Mouse (Mus musculus) cerebellum, postnatal 4 days (tissue): ENCODE measurements around the gene Vamp5.

Experiments used
- DNase-seq, 2 experiments: peaks; one replicate each; pipeline ENCODE4 v3.0.0; 2022; ENCODE audit warnings: low spot score in 2 of 2, mixed read lengths in 1 of 2

The Vamp5 gene

DNA sequence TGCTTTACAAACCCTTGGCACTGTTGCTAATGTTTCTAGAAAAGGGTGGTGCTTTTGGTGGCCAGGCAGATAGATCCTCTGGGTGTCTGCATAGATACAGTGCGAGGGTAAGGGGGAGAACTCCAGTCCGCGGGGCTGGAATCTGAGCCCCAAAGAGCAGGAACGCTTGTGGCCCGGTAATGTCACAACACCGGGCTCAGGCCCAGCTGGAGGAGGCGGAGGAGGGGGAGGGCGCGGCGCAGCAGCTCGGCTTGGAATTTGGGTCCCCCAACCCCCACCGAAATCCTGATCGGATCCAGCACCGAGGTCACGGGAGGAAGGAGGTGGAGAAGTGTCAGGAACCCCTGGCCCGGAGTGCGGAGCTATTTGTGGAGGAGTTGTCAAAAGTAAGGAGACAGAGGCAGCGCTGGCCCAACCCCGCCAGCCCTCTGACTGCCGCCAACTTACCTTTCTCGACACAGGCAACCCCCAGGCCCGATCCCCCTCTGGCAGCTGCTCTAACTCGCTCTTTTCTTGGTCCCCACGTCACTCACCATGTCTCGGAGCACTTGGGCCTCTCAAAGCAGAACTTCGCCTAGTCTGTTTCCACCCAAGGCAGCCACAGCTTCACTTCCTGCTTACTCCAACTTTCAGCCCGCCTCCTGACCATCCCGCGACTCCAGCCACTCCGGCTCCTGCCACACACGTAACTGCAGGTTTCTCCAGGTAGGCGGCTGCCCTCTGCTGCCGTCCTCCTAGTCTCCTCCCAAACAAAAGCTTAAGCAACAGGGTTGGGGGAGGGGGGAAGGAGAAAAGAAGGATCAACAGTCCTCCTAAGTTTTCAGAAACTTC is 9.9 kb upstream of the Vamp5 start, which contains the start of gene Vamp8:
TSS of gene Vamp8 (minus strand) at position 763 of the 831 bp plus-strand sequence.
- DNase-seq = peak in 1 of 2 experiments; percentile 22

- DNase-seq = no peak
Observed at GRCm38 (mm10) chr6:72389471-72389940, 9.2 kb upstream of the Vamp5 start.

GRCm38 (mm10) chr6:72388791-72389329 is 8.6 kb upstream of the Vamp5 start:
- DNase-seq = no peak

- no peak for DNase-seq
Observed at GRCm38 (mm10) chr6:72388266-72388665, 8.0 kb upstream of the Vamp5 start.

- no peak for DNase-seq
Observed at GRCm38 (mm10) chr6:72387816-72388215, 7.5 kb upstream of the Vamp5 start.

DNA sequence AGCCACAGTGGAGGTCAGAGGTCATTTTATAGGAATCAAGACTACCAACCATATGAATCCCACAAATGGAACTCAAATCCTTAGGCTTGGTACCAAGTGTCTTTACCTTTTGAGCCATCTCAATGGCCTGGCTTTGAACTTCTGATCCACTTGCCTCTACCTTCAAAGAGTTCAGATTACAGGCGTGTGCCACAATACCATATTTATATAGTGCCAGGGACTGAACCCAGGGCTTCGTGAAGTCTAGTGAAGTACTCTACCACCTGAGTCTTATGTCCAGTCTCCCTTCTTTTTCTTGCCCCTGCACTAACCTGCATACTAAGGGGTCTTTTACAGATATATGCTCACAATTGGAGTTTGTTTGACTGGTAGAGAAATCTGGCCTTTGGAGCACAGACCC is 6.3 kb upstream of the Vamp5 start:
- no peak for DNase-seq

DNA sequence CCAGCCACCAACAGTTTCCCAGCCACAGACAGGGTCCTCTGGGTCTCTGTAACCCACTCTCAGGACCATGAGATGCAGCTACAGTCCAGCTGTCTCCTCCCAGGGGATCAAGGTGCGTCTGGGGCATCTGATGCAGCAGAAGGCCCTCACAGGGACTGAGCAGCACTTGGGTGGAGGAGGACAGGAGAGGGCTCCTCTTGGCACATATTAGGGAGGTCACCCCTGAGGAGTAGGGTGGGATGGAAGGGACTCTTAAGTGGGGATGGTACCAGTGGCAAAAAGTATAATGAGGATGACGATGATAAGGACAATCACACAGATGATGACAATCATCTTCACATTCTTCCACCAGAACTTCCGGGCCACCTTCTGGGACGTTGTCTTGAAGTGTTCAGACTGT is 5.0 kb upstream of the Vamp5 start:
- no peak for DNase-seq

- no peak for DNase-seq
Observed at GRCm38 (mm10) chr6:72383952-72384351, 3.7 kb upstream of the Vamp5 start.

- DNase-seq = no peak
Observed at GRCm38 (mm10) chr6:72383142-72383820, 3.0 kb upstream of the Vamp5 start.

- DNase-seq = no peak
Observed at GRCm38 (mm10) chr6:72382494-72382893, 2.2 kb upstream of the Vamp5 start.

DNA sequence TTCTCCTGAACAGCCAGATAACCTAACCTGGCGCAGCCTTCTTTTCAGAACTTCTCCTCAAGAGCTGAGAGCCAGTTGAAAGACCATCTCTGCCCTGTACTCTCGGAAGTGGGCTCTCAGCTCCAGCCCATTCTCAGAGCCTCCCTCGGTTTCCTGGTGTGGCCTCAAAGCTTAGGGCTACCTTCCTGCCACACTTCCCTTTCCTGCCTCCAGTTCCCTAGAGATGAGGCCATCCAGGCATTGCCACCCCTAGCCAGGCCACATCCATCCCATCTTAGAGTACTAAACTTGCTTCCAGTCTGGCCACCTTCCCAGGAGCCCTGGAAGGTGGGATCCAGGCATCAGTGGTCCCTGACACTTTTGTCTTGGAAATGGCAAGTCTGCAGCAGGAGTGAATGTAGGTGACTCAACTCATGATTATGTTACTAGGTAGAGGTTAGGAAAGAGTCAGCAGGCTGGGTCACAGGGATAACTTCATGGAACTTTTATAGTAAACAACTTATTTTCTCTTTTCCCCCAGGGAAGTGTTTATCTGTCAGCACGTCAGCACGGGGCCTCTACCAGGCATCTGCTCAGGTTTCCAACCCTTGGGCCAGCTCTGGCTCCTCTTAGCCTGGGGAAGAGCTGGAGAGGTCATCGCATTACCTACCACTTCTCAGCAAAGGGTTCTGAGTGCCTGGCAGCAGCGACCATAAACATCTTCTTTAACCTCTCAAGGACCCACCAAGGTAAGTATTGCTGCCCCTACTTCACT is 714 bp downstream of the Vamp5 start:
- DNase-seq = no peak

DNA sequence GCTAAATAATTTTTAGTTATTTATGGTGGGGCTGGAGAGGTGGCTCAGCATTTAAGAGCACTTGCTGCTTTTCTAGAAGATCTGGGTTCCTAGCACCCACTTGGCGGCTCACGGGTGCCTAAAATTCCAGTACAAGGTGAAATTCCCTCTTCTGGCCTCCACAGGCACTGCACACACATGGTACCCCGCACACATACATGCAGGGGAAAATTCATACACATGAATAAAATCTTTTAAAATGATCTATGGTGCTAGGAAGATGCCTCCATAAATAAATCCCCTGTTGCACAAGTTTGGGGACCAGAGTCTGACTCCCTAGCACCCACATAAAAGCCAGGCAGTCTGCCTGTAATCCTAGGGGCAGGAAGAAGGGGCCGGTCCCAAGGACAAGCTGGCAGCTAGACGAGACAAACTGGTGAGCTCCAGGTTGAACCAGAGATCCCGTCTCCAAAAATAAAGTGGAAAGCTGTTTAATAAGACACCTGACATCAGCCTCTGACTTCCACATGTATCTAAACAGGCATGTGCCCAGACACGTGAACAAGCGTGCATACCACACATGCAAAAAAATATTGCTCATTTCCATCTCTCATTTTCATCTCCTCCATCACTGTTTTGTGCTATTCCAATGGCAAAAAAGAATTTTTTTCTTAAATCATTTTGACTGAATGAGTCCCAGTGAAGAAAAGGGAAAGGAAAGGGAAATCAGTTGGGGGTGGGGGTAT is 1.6 kb downstream of the Vamp5 start:
- DNase-seq = no peak

DNA sequence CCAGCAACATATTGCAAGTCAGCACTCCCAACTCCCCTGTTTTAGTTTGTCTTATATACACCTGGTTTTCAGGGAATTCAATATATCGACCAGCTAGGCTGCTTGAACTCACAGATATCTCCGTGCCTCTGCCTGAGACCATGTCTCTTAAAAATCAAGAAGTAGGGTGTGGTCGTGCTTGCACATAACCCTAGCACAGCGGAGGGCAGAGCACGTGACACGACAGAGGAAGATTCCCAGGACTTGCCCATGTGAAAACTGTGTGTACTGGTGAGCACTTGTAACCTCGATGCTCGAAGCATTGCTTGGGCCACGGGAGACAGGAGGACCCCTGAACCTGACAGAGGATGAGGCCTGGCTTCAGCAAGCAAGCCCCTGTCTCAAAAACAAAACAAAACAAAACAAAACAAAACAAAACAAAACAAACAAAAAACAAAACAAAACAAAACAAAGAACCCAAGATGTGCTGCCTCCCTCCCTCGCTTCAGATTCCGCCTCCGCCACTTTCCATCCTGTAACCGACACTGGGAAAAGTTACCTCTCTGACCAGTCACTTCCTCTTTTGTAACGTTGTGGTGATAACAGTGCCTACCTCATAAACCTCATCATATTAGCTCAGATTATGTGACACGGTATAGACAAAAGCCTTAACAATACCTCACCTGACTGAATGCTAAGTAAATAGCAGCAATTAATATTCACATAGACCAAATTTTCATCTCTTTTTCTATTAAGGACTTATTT is 5.3 kb downstream of the Vamp5 start:
- no peak for DNase-seq

GRCm38 (mm10) chr6:72374206-72374605 is 6.1 kb downstream of the Vamp5 start:
- no peak for DNase-seq

GRCm38 (mm10) chr6:72373184-72373583 is 7.1 kb downstream of the Vamp5 start:
- no peak for DNase-seq

DNA sequence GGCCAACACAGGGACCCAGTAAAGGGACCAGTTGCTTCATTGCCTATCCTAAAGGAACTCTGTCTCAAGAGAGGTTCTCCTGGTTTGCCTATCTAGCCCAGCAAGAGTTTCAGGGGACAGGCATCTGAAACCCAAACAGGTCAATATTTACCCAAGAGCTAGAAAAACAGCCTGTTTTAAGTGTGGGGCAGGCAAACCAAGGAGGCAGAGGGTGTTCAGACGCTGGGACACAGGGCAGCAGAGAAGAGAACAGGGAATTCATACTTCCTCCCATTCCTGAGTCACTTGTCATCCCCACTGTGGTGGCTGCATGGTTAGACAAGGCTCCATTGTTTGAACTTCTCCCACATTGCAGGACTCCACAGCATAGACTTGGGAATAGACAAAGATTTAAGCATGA is 8.7 kb downstream of the Vamp5 start:
- no peak for DNase-seq

- DNase-seq = no peak
Observed at GRCm38 (mm10) chr6:72371147-72371546, 9.1 kb downstream of the Vamp5 start.

GRCm38 (mm10) chr6:72370091-72370490 is 10.2 kb downstream of the Vamp5 start:
- no peak for DNase-seq

GRCm38 (mm10) chr6:72369557-72369956 is 10.7 kb downstream of the Vamp5 start:
- DNase-seq = no peak

- DNase-seq = no peak
Observed at GRCm38 (mm10) chr6:72367460-72367974, 12.8 kb downstream of the Vamp5 start.
